Mouse (Mus musculus) gonadal fat pad, adult 2 months (tissue): Measurements from ENCODE around the gene Abcg4. TPM values are rescaled to one million over a fixed set of nuclear protein-coding genes. Genes with fewer than 3 reads are reported as not detected.
A peak's percentile ranks its signal among the peaks of the same experiment; 100 is the strongest.

Experiments used
- DNase-seq: peaks from one replicate; pipeline ENCODE4 v3.0.0-alpha.2; 2012; ENCODE audit warnings: low read depth
- polyA plus RNA-seq: library from polyadenylated mRNA; depleted of rRNA; stranded (reverse); fragments of >200 nt; gene quantifications from 2 replicates; pipeline ENCODE4 v1.2.3, GENCODE M21; 2012; rRNA removed

Abcg4 gene
- polyA plus RNA-seq, 1 experiment: 6.6 TPM

DNA sequence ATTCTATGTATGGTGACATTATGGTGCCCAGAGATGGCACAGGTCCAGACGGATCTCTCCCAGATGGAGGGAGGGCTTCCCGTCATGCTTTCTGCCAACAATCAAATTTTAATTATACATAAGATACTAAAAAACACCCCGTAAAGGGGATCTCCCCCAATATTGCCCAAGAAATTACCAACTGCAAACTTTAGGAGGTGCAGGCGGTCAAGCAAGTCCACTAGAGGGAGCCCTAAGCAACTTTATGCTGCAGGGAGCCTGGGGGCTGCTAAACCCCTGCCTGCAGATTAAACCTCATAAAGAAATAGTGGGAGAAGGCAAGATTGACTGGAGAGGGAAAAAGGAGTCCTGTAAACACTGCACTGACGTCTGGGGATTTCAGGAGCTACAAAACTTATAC, 49.0 kb downstream of the Abcg4 start:
- DNase-seq: no peak

DNA sequence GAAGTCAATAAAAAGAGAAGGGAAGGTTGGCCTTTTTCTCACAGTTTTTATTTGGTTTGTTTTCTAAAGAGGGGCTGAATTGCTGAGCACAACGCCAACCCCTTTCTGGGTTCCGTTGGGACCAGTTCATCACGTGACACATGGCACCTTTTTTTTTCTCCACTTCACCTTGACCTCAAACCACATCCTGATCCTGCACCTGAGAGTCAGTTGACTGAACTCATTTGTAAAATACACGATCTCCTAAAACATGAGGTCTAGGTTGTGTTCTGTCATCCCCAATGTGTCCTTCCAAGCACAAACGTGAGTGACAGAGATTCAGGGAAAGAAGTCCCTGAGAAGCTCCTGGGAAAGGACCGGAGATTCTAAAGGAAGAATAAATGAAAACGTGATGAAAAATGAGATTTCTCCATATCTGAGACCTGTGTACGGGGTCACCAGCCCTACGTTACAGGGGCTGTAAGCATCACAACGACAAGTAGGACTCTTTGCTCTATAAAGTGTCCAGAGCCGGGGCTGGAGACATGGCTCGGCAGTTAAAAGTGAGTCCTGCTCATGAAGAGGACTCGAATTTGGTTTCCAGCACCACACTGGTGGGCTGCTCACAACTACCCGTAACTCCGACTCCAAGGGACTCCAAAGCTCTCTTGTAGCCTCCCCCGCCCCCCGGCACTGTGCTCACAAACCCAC, 49.8 kb downstream of the Abcg4 start:
- DNase-seq: no peak

DNA sequence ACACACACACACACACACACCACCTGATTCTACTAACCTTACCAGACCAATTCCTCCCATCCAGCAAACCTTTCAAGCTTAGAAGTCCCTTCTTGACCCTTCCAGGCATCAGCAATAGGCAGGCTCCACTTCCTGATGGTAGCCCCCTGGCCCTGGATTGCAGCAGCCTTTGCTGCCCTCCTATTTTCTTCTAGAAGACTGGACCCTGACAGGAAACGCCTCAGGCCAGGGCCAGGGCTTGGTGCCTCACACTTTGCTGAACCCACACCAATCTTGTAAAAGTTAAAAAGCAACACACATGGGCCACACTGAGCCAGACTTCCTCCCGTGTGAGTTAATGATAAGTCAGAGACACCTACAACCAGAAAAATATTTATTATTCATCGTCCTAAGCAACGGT, 51.3 kb downstream of the Abcg4 start:
- DNase-seq: no peak

DNA sequence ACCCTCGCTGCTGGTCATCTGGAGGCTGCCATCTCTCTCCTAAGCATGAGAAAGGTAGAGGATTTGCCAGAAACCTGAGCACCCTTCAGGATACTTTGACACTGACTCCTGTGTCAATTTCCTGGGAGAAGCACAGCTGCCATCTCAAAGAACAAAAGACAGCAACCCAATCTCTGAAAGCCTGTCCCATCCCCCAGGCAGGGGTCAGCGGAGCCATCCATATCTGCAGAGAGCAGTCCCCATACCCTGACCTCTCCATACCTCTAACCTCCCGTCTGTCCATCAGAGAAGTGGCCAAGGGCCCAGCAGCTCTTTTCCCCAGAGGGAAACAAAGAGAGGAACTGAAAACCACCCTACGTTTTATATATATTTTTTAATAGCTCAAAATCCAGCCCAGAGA, 51.8 kb downstream of the Abcg4 start:
- DNase-seq: no peak

DNA sequence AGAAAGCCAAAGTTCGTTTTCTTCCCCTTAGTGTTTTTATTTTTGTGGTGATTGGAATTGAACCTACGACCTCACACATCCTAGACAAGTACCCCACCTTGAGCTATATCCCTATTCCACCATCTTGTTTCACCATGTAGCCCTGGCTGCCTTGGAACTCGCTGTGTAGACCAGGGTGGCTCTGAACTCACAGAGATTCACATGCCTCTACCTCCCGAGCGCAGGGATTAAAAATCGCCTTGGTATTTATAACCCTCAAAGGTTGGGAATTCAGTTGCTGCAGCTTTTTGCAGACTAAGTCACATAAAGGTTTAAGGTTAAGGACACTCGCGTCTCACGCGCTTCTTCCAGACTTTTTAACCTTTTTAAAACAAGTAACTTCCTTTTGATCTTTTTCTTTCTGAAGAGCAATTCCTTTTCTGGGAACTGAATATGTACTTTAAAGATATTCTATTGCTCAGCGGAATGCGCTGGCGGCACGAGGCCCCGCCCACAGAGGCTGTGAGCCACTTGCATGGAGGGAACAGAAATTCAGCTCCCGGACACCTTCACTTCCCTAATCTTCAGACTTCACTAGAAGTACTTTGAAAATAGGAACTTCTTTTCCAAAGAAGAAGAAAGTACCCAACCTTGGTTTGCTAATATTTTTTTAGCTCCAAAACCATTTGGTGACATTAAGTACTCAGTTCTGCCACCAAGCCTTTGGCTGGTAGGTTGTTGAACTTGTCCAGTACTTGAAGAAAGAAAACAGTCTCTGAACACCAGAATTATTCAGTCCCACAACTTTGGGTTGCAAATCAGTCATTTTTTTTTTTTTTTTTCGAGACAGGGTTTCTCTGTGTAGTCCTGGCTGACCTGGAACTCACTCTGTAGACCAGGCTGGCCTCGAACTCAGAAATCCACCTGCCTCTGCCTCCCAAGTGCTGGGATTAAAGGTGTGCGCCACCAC, 53.7 kb downstream of the Abcg4 start:
- DNase-seq: no peak

DNA sequence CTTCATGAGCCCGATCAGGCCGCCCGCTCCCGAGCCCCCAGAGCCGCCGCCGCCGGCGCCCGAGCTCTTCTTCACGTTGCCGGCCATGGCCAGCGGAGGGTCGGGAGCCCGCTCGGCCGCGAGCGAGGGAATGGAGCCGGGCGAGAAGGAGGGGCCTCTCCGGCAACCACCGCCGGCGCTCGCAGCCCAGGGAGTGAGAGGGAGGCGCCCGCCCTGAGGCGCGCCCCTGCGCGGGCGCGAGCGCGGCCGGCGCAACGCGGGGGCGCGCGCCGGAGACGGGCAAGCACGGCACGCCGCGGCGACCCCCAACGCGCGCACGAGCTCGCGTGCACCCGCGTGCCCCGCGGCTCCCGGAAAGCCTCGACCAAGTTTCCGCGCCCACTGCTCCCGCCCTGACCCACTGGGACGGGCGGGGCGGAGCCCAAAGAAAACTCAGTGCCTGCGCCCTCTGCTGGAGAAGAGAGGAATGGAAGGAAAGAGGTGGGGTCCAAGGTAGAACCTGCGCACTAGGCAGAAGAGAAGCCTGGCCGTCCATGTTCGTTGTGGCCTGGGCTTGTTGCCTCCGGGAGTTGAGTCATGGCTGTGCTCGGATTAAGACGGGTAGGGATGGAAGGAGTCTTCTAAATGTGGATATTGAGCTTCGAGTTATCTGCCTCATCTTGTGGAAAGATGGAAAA, 54.5 kb downstream of the Abcg4 start, which contains the start of gene Cbl:
Cbl (minus strand) TSS at position 248 of the 677 bp plus-strand sequence.
- peak; percentile 85 for DNase-seq

DNA sequence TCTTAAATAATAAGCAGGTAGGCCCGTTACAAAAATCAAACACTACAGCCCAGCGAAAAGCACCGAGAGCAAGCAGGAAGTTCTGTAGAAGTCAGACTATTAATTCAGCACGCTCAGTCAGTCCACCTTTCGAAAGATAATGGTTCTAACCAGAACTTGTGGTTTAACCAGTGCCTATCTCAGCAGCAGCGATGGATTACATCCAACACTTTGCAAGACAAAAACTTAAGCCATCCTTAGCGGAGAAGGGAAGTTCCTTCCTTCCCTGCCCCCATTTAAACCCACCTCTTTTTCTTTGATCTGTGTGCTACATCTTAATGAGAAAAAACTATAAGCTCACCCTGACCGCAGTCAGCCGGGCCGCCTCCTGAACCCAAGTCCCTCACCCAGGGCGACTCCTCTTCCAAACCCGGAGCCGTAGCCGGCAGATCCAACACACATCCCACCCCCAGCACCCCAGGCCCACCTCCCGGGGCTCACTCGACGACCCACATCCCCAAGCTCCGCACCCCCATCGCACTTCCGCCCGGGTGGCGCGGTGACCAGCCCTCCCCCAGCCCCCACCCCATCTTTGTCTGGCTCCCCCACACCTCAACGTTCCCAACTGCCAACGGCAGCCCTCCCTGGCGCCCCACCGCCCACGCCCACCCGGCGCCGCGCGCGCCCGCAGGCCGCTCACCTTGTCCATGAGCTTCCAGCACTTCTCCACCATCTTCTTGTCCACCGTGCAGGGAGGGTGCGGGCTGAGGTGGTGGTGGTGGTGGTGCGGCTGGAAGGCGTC, 55.2 kb downstream of the Abcg4 start:
- peak; percentile 46 for DNase-seq

DNA sequence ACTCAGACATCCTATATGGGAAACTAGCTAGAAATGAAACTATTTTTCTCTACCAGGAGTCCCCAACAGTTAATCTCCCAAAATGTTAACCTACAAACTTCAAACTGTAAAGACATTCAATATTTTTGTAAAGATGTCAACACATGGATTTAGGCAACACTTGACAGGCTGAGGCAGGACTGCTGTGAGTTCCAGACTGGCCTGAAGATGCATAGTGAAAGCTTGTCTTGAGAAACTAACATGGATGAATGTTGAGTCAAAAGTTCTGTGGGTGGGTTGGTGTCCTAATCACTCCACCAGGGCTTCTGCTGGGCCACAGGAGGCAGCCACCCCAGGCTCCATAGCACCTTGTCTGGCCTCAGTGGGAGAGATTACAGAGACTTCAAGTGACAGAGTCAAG, 56.8 kb downstream of the Abcg4 start:
- DNase-seq: peak; percentile 63

DNA sequence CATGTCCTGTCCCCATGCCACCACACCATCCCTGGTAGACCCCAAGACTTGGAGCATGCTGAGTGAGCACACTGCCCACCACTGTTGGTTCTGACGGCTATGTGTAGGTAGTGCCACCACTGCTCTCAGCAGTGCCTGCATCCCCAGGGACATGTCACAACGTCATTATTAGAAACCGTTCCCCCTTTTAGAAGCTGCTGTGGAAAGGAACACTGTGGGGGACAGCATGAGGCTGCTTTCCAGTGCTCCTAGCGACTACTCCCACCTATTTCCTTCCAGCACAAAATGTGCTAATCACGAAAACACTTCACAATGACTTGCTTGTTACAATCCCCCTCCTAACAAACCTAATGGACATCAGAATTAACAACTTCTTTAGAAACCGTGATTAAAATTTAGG, 62.4 kb downstream of the Abcg4 start:
- no peak for DNase-seq

Other genes with a start within 250 kb of the Abcg4 start
- gene Thy1, start 245.2 kb downstream of the Abcg4 start, polyA plus RNA-seq: 41.8 and 48.5 TPM in 2 replicates
- gene Usp2, start 221.6 kb downstream of the Abcg4 start, polyA plus RNA-seq: 19.3 and 24.5 TPM in 2 replicates
- 72.1 and 84.4 TPM in 2 replicates for gene Mfrp, start 186.9 kb downstream of the Abcg4 start, polyA plus RNA-seq
- 28.7 and 29.3 TPM in 2 replicates for gene C1qtnf5, start 181.4 kb downstream of the Abcg4 start, polyA plus RNA-seq
- gene Gm49380, start 175.1 kb downstream of the Abcg4 start, polyA plus RNA-seq: 0.04 and 0.10 TPM in 2 replicates
- gene Rnf26, start 175.1 kb downstream of the Abcg4 start, polyA plus RNA-seq: 23.4 and 25.6 TPM in 2 replicates
- 196 and 288 TPM in 2 replicates for gene Mcam, start 154.1 kb downstream of the Abcg4 start, polyA plus RNA-seq
- gene Cbl, start 54.6 kb downstream of the Abcg4 start, polyA plus RNA-seq: 12.2 and 14.1 TPM in 2 replicates
- 6.6 and 6.9 TPM in 2 replicates for gene Ccdc153, start 47.9 kb downstream of the Abcg4 start, polyA plus RNA-seq
- 1.4 and 2.3 TPM in 2 replicates for gene Pdzd3, start 37.1 kb downstream of the Abcg4 start, polyA plus RNA-seq
- 22.9 and 28.3 TPM in 2 replicates for gene Nlrx1, start 20.0 kb downstream of the Abcg4 start, polyA plus RNA-seq
- 25.4 and 39.6 TPM in 2 replicates for gene Hinfp, start 17.1 kb upstream of the Abcg4 start, polyA plus RNA-seq
- 51.5 and 52.0 TPM in 2 replicates for gene C2cd2l, start 31.7 kb upstream of the Abcg4 start, polyA plus RNA-seq
- 54.1 and 58.4 TPM in 2 replicates for gene Dpagt1, start 37.4 kb upstream of the Abcg4 start, polyA plus RNA-seq
- gene H2afx, start 46.1 kb upstream of the Abcg4 start, polyA plus RNA-seq: 52.0 and 59.0 TPM in 2 replicates
- gene Hmbs, start 55.6 kb upstream of the Abcg4 start, polyA plus RNA-seq: 65.2 and 74.7 TPM in 2 replicates
- 42.6 and 46.1 TPM in 2 replicates for gene Vps11, start 73.1 kb upstream of the Abcg4 start, polyA plus RNA-seq
- gene Hyou1, start 90.9 kb upstream of the Abcg4 start, polyA plus RNA-seq: 124 and 158 TPM in 2 replicates
- gene Slc37a4, start 108.2 kb upstream of the Abcg4 start, polyA plus RNA-seq: 90.4 and 96.0 TPM in 2 replicates
- 255 and 355 TPM in 2 replicates for gene Rps25, start 118.5 kb upstream of the Abcg4 start, polyA plus RNA-seq
- gene Trappc4, start 119.0 kb upstream of the Abcg4 start, polyA plus RNA-seq: 63.4 and 83.7 TPM in 2 replicates
- gene Ccdc84, start 130.0 kb upstream of the Abcg4 start, polyA plus RNA-seq: 25.4 and 35.0 TPM in 2 replicates
- gene Foxr1, start 152.5 kb upstream of the Abcg4 start, polyA plus RNA-seq: 0.05 TPM in 1 of 2 replicates, not detected in the other
- gene Upk2, start 166.4 kb upstream of the Abcg4 start, polyA plus RNA-seq: 5.7 and 7.3 TPM in 2 replicates
- 31.3 and 54.0 TPM in 2 replicates for gene Bcl9l, start 194.2 kb upstream of the Abcg4 start, polyA plus RNA-seq